Mouse (Mus musculus) skeletal muscle tissue, adult 2 months (tissue): ENCODE data around the gene Crisp3.
"Not testable (repeated sequence)": the region's sequence is repeated elsewhere in the genome, so short reads cannot be mapped to it uniquely, and the experiment has no call there.

Experiments used
- DNase-seq: peaks from one replicate; pipeline ENCODE4 v3.0.0-alpha.2; 2012; ENCODE audit warnings: low read depth, low spot score

Crisp3 gene

GRCm38 (mm10) chr17:40242135-40242534 lies at the start of gene Crisp3:
Crisp3 (minus strand) TSS chr17:40242288.
- DNase-seq: no peak

DNA sequence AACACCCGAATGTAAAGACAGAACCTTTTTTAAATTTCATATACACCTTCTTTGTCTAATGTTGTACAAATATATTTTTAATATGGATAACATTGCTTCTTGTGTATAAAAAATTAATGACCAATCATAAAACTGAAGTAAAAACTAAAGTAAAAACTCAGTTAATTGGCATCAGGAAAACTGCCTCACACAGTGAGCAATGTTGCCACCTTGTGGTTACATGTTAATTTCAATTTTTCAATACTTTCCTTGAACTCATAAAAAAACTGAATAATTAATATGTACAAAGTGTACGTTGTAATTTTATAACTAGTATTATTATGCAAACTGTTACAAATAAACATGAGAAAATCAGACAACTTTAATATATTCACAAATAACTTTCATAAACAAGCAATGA lies 43.3 kb upstream of the Crisp3 start:
- DNase-seq: no peak

GRCm38 (mm10) chr17:40275519-40275918 lies 33.4 kb upstream of the Crisp3 start:
- DNase-seq: no peak

- no peak for DNase-seq
These were observed 32.9 kb upstream of the Crisp3 start for GRCm38 (mm10) chr17:40274906-40275470.

DNA sequence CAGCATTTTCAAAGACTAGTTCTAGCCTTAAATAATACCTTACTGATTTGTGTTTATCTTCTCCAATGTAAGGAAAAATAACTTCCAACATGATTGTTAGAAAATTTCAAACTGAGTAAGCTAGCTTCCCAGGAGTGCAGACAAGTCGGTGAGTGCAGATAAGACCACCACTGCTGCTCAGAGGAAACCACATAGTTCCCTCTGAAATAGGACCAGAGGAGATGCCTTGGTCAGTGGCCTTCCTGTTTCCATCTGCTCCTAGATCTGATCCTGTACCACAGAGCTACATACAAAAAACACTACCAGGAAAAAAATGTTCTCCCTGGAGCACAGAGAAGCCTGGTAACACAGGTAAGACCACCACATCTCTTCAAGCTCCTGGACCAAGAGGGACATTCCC lies 10.4 kb upstream of the Crisp3 start:
- no peak for DNase-seq

- no peak for DNase-seq
These were observed 33.5 kb downstream of the Crisp3 start, which contains the start of gene Pgk2 for GRCm38 (mm10) chr17:40208540-40208939. Pgk2 (minus strand) TSS chr17:40208640.

GRCm38 (mm10) chr17:40201803-40202202 lies 40.3 kb downstream of the Crisp3 start:
- not testable (repeated sequence) for DNase-seq

DNA sequence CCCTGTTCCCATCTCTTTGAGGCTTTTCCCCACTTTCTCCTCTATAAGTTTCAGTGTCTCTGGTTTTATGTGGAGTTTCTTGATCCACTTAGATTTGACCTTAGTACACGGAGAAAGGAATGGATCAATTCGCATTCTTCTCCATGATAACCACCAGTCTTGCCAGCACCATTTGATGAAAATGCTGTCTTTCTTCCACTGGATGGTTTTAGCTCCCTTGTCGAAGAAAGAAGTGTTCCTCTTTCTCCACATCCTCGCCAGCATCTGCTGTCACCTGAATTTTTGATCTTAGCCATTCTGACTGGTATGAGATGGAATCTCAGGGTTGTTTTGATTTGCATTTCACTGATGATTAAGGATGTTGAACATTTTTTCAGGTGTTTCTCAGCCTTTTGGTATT lies 51.9 kb downstream of the Crisp3 start:
- DNase-seq: not testable (repeated sequence)
